18 mouse cellular contexts compared by ENCODE assay signal in the genomic region with DNA sequence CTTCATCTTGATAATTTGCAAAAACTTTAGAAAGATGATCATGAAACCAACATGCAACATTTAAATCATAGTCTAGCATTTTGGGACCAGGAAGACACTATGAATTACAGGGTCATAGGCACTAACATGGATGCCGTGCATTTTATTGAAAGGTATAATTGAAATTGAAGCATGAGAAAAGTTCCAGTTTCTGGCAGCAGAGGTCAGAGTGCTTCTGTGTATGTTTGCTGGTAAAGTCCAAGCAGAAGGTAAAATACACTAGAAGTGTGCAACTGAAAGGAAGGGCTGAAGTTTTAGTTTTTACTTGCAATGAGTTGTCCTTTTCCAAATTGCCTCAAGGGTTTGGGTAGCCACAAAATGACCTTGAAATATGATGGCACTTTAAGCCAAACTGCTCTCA. TPM values are rescaled to one million over a fixed set of nuclear protein-coding genes. Genes with fewer than 3 reads are reported as not detected.
DNase-seq lines count a peak whose midpoint lies in the region; ATAC-seq and TF ChIP-seq lines count a peak whose summit lies in the region.
"Had no signal": no experiment of that assay in that cellular context is flagged by ENCODE, and none has a peak within 500 bp of the region (broad histone marks: within the 10 kb centered on the region; RNA-seq: fewer than 3 reads in every experiment).

No protein-coding gene starts in this region.

- 17% methylated on average over 1 of the region's 1 CpGs for WGBS in kidney, adult 2 months
- 31% methylated on average over 1 of the region's 1 CpGs for WGBS in kidney, embryonic 16.5 days
- WGBS in midbrain, embryonic 14.5 days: 49% methylated on average over 1 of the region's 1 CpGs
- 63% methylated on average over 1 of the region's 1 CpGs for WGBS in midbrain, embryonic 13.5 days

- no peak for TF ChIP-seq POLR2A in kidney, adult 2 months (IDR thresholded peaks at IDR 0.05; ENCODE audit: low read depth, low read length)

- H3K9ac ChIP-seq in kidney, embryonic 16.5 days (replicated peaks; ENCODE audit: low read length): no peak overlapping the region
- H3K9ac ChIP-seq in midbrain, embryonic 14.5 days (replicated peaks; ENCODE audit: low read length): no peak overlapping the region
- H3K9ac ChIP-seq in midbrain, embryonic 13.5 days (replicated peaks): no peak overlapping the region
- H3K9ac ChIP-seq: hindbrain, embryonic 14.5 days; liver, embryonic 15.5 days had no signal

- no peak overlapping the region for H3K4me3 ChIP-seq in kidney, adult 2 months (ENCODE audit: insufficient read depth, low read depth, low read length)
- H3K4me3 ChIP-seq in kidney, embryonic 16.5 days (ENCODE audit: low read length): no peak overlapping the region
- H3K4me3 ChIP-seq in midbrain, embryonic 14.5 days (replicated peaks; ENCODE audit: low read depth, low read length): no peak overlapping the region
- no peak overlapping the region for H3K4me3 ChIP-seq in midbrain, embryonic 13.5 days (replicated peaks)
- H3K4me3 ChIP-seq: liver, embryonic 15.5 days; megakaryocyte, embryonic 14.5 days had no signal

- no peak for TF ChIP-seq CTCF in kidney, adult 2 months (conservative IDR thresholded peaks at IDR 0.05; ENCODE audit: insufficient read depth, insufficient read length, low read depth, low read length)

- DNase-seq in cerebellum, postnatal 14 days: peak; percentile 6 to 13
- no peak for DNase-seq in cerebellum, adult 9-11 months
- peak; percentile 37 for DNase-seq in kidney, adult 2 months
- peak; percentile 68 for DNase-seq in midbrain, embryonic 14.5 days
- DNase-seq in mesoderm, embryonic 11.5 days (ENCODE audit: low read depth, low spot score): peak; percentile 9
- no peak for DNase-seq in testis, postnatal 14 days (ENCODE audit: low spot score)
- DNase-seq: adrenal gland, postnatal 14 days; B cell, adult 2 months; cerebellum, adult 18-20 months; right cerebral cortex, adult 18-20 months; thymus, adult 2 months had no signal

- no peak for ATAC-seq in kidney, embryonic 16.5 days (ENCODE audit: low FRiP score, low TSS enrichment)
- no peak for ATAC-seq in midbrain, embryonic 14.5 days (ENCODE audit: low FRiP score, low TSS enrichment)
- ATAC-seq in midbrain, embryonic 13.5 days: no peak

- H3K36me3 ChIP-seq in kidney, adult 2 months (ENCODE audit: control insufficient read depth, insufficient read depth, low read length): no peaks in the 10 kb centered on the region
- no peaks in the 10 kb centered on the region for H3K36me3 ChIP-seq in kidney, embryonic 16.5 days (ENCODE audit: insufficient read depth, low read length)
- no peaks in the 10 kb centered on the region for H3K36me3 ChIP-seq in midbrain, embryonic 14.5 days (ENCODE audit: control insufficient read depth, insufficient read depth, low read length)
- no peaks in the 10 kb centered on the region for H3K36me3 ChIP-seq in midbrain, embryonic 13.5 days
- H3K36me3 ChIP-seq: liver, embryonic 15.5 days had no signal

- no peak overlapping the region for H3K4me2 ChIP-seq in kidney, embryonic 16.5 days (replicated peaks; ENCODE audit: low read depth, low read length)
- H3K4me2 ChIP-seq in midbrain, embryonic 14.5 days (ENCODE audit: low read length): no peak overlapping the region
- no peak overlapping the region for H3K4me2 ChIP-seq in midbrain, embryonic 13.5 days (replicated peaks)
- H3K4me2 ChIP-seq: heart, embryonic 11.5 days; hindbrain, embryonic 14.5 days; liver, embryonic 15.5 days had no signal

- H3K4me1 ChIP-seq in kidney, adult 2 months (ENCODE audit: control insufficient read depth, insufficient read depth, low read length): no peaks in the 10 kb centered on the region; the same call in 1 of the 2 replicates
- no peaks in the 10 kb centered on the region; the same call in 1 of the 2 replicates for H3K4me1 ChIP-seq in kidney, embryonic 16.5 days (ENCODE audit: insufficient read depth, low read length)
- H3K4me1 ChIP-seq in midbrain, embryonic 14.5 days (ENCODE audit: control insufficient read depth, insufficient read depth, low read length): no peaks in the 10 kb centered on the region
- H3K4me1 ChIP-seq in midbrain, embryonic 13.5 days (replicated peaks): no peaks in the 10 kb centered on the region
- H3K4me1 ChIP-seq: liver, embryonic 15.5 days; megakaryocyte, embryonic 14.5 days had no signal

- H3K27me3 ChIP-seq in kidney, adult 2 months (replicated peaks; ENCODE audit: control insufficient read depth, insufficient read depth, low read length): no peaks in the 10 kb centered on the region
- no peaks in the 10 kb centered on the region for H3K27me3 ChIP-seq in kidney, embryonic 16.5 days (ENCODE audit: insufficient read depth, low read length)
- H3K27me3 ChIP-seq in midbrain, embryonic 14.5 days (ENCODE audit: control insufficient read depth, insufficient read depth, low read length): no peaks in the 10 kb centered on the region
- no peaks in the 10 kb centered on the region for H3K27me3 ChIP-seq in midbrain, embryonic 13.5 days
- H3K27me3 ChIP-seq: liver, embryonic 15.5 days; megakaryocyte, embryonic 14.5 days had no signal

- no peaks in the 10 kb centered on the region for H3K9me3 ChIP-seq in kidney, embryonic 16.5 days (ENCODE audit: low read length)
- H3K9me3 ChIP-seq in midbrain, embryonic 14.5 days (ENCODE audit: control insufficient read depth, low read length): no peaks in the 10 kb centered on the region
- no peaks in the 10 kb centered on the region for H3K9me3 ChIP-seq in midbrain, embryonic 13.5 days
- H3K9me3 ChIP-seq: liver, embryonic 15.5 days; megakaryocyte, embryonic 14.5 days had no signal

- no peak overlapping the region for H3K27ac ChIP-seq in kidney, adult 2 months (ENCODE audit: insufficient read depth, low read depth, low read length)
- H3K27ac ChIP-seq in kidney, embryonic 16.5 days (ENCODE audit: low read length): no peak overlapping the region
- H3K27ac ChIP-seq in midbrain, embryonic 14.5 days (replicated peaks; ENCODE audit: low read depth, low read length): no peak overlapping the region
- H3K27ac ChIP-seq in midbrain, embryonic 13.5 days: no peak overlapping the region
- H3K27ac ChIP-seq: hindbrain, embryonic 14.5 days; liver, embryonic 15.5 days had no signal

RNA-seq across cellular contexts. Expression of a gene that starts 32.5 kb away (rescaled TPM):
- polyA plus RNA-seq in kidney, adult 2 months (2012; rRNA removed): 40.0 and 53.1 TPM in 2 replicates
- 15.4 and 17.4 TPM in 2 replicates for polyA plus RNA-seq in kidney, embryonic 16.5 days (2015; fragmentation: Nextera tagmentation; extraction: Ambion mirVana)
- polyA plus RNA-seq in midbrain, embryonic 14.5 days (2014; fragmentation: Nextera tagmentation; extraction: Ambion mirVana): 1.2 and 1.7 TPM in 2 replicates
- 0.98 and 1.1 TPM in 2 replicates for polyA plus RNA-seq in midbrain, embryonic 13.5 days (2015; fragmentation: Nextera tagmentation; extraction: Ambion mirVana)

RNA-seq across cellular contexts. Expression of a gene that starts 32.7 kb away (rescaled TPM):
- polyA plus RNA-seq in kidney, adult 2 months (2012; rRNA removed): 10.2 and 13.3 TPM in 2 replicates
- polyA plus RNA-seq in kidney, embryonic 16.5 days (2015; fragmentation: Nextera tagmentation; extraction: Ambion mirVana): 3.0 and 3.7 TPM in 2 replicates
- polyA plus RNA-seq in midbrain, embryonic 14.5 days (2014; fragmentation: Nextera tagmentation; extraction: Ambion mirVana): not detected in 2 replicates
- not detected in 2 replicates for polyA plus RNA-seq in midbrain, embryonic 13.5 days (2015; fragmentation: Nextera tagmentation; extraction: Ambion mirVana)
- polyA plus RNA-seq: hindbrain, embryonic 14.5 days; liver, embryonic 15.5 days; neural tube, embryonic 11.5 days had no signal

Comparison
In these comparisons a context has a peak if more than half of its experiments do, and no peak if none do; other contexts are left out.
1. DNase-seq: peak in cerebellum, postnatal 14 days (2 of 2), kidney, adult 2 months (single experiment), midbrain, embryonic 14.5 days (single experiment) and mesoderm, embryonic 11.5 days (single experiment); none in cerebellum, adult 9-11 months (single experiment) and testis, postnatal 14 days (single experiment).